Mouse (Mus musculus): ENCODE measurements around the gene Stxbp6.

DNA sequence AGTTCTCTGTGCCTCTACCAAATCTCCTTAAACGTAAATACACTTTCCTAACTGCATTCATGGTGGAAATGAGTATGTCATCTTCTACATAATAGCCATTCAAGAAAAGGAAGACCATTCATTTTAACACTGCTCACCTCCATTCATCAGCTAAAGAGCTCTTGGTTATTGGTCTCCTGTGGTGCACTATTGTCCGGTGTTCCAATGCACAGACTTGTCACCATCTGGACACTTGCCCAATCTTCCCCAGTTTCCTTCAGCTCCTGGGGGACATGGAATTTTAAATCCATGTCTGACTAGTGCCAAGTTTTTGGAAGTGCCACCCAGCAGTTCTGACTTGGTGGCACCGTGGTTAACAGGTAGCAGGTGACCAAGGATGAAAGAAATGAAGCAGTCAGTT, 54.5 kb downstream of the Stxbp6 start:
- no peak for TF ChIP-seq POLR2A (IDR thresholded peaks at IDR 0.05; ENCODE audit: control insufficient read depth, extremely low read depth, insufficient read depth, low read length, poor library complexity)
- TF ChIP-seq CTCF (IDR thresholded peaks at IDR 0.05; ENCODE audit: borderline replicate concordance, control insufficient read depth, extremely low read depth, insufficient read depth, low read length, poor library complexity) = no peak

All from thymus, adult 2 months (tissue).